18 mouse cellular contexts compared by ENCODE assay signal in genomic region chr16:5184956-5185355, GRCm38 (mm10). TPM values are rescaled to one million over a fixed set of nuclear protein-coding genes. Genes with fewer than 3 reads are reported as not detected.
DNase-seq lines count a peak whose midpoint lies in the region; ATAC-seq and TF ChIP-seq lines count a peak whose summit lies in the region.
"Had no signal": no experiment of that assay in that cellular context is flagged by ENCODE, and none has a peak within 500 bp of the region (broad histone marks: within the 10 kb centered on the region; RNA-seq: fewer than 3 reads in every experiment).

No protein-coding gene starts in this region.

- H3K27me3 ChIP-seq in hindbrain, postnatal 0 days (ENCODE audit: insufficient read depth, low read length): no peaks in the 10 kb centered on the region
- no peaks in the 10 kb centered on the region for H3K27me3 ChIP-seq in hindbrain, embryonic 11.5 days (ENCODE audit: control insufficient read depth, insufficient read depth, low read length)
- no peaks in the 10 kb centered on the region for H3K27me3 ChIP-seq in forebrain, embryonic 15.5 days
- H3K27me3 ChIP-seq: embryonic facial prominence, embryonic 13.5 days had no signal

- H3K4me1 ChIP-seq in hindbrain, postnatal 0 days (ENCODE audit: insufficient read depth, low read length): no peaks in the 10 kb centered on the region
- H3K4me1 ChIP-seq in hindbrain, embryonic 11.5 days (replicated peaks; ENCODE audit: control insufficient read depth, insufficient read depth, low read length): no peaks in the 10 kb centered on the region
- no peaks in the 10 kb centered on the region for H3K4me1 ChIP-seq in forebrain, embryonic 15.5 days
- H3K4me1 ChIP-seq: embryonic facial prominence, embryonic 13.5 days; limb, embryonic 10.5 days had no signal

- ATAC-seq in hindbrain, postnatal 0 days: peak; percentile 57; the same call in 1 of the 2 replicates
- no peak for ATAC-seq in hindbrain, embryonic 11.5 days (ENCODE audit: low FRiP score)
- ATAC-seq in forebrain, embryonic 15.5 days (replicated peaks): no peak
- ATAC-seq: forebrain, embryonic 14.5 days; liver, postnatal 0 days; midbrain, embryonic 16.5 days had no signal

- no peak overlapping the region for H3K9ac ChIP-seq in hindbrain, postnatal 0 days (replicated peaks; ENCODE audit: low read length)
- no peak overlapping the region for H3K9ac ChIP-seq in hindbrain, embryonic 11.5 days (ENCODE audit: low read depth, low read length)
- no peak overlapping the region for H3K9ac ChIP-seq in forebrain, embryonic 15.5 days (replicated peaks)
- H3K9ac ChIP-seq: embryonic facial prominence, embryonic 13.5 days; liver, postnatal 0 days had no signal

- H3K27ac ChIP-seq in hindbrain, postnatal 0 days: no peak overlapping the region
- no peak overlapping the region for H3K27ac ChIP-seq in hindbrain, embryonic 11.5 days (ENCODE audit: low read depth, low read length)
- H3K27ac ChIP-seq in forebrain, embryonic 15.5 days (replicated peaks): no peak overlapping the region
- H3K27ac ChIP-seq: embryonic facial prominence, embryonic 13.5 days; hindbrain, embryonic 10.5 days; limb, embryonic 10.5 days had no signal

- peak; percentile 34 for DNase-seq in adrenal gland, adult 2 months
- no peak for DNase-seq in adrenal gland, postnatal 4 days (ENCODE audit: low spot score in 2 of 2)
- DNase-seq in hindbrain, postnatal 0 days (ENCODE audit: low spot score): peak; percentile 39
- no peak for DNase-seq in hindbrain, embryonic 11.5 days (ENCODE audit: low spot score)
- DNase-seq in cerebellum, adult 9-10 months: peak; percentile 63
- peak; percentile 63 for DNase-seq in skeletal muscle tissue, adult 2 months (ENCODE audit: low read depth, low spot score)
- no peak for DNase-seq in right cerebral cortex, postnatal 10 days (ENCODE audit: low spot score in 2 of 2)
- DNase-seq: liver, postnatal 0 days; lung, postnatal 14 days had no signal

- H3K4me2 ChIP-seq in hindbrain, postnatal 0 days (ENCODE audit: low read depth, low read length): no peak overlapping the region
- no peak overlapping the region for H3K4me2 ChIP-seq in hindbrain, embryonic 11.5 days (replicated peaks; ENCODE audit: low read depth, low read length)
- no peak overlapping the region for H3K4me2 ChIP-seq in forebrain, embryonic 15.5 days (replicated peaks)
- H3K4me2 ChIP-seq: embryonic facial prominence, embryonic 13.5 days had no signal

- TF ChIP-seq CTCF in hindbrain, postnatal 0 days (IDR thresholded peaks at IDR 0.05; ENCODE audit: low read depth): no peak

- no peaks in the 10 kb centered on the region for H3K9me3 ChIP-seq in hindbrain, postnatal 0 days (ENCODE audit: low read length)
- no peaks in the 10 kb centered on the region for H3K9me3 ChIP-seq in hindbrain, embryonic 11.5 days (ENCODE audit: control insufficient read depth, low read length)
- no peaks in the 10 kb centered on the region for H3K9me3 ChIP-seq in forebrain, embryonic 15.5 days
- H3K9me3 ChIP-seq: embryonic facial prominence, embryonic 13.5 days; hindbrain, embryonic 10.5 days; limb, embryonic 10.5 days; megakaryocyte, embryonic 14.5 days had no signal

- no peaks in the 10 kb centered on the region for H3K36me3 ChIP-seq in hindbrain, postnatal 0 days (ENCODE audit: insufficient read depth, low read length)
- no peaks in the 10 kb centered on the region for H3K36me3 ChIP-seq in hindbrain, embryonic 11.5 days (ENCODE audit: control insufficient read depth, insufficient read depth, low read length)
- H3K36me3 ChIP-seq in forebrain, embryonic 15.5 days: no peaks in the 10 kb centered on the region
- H3K36me3 ChIP-seq: embryonic facial prominence, embryonic 13.5 days; hindbrain, embryonic 10.5 days; limb, embryonic 10.5 days had no signal

- 56% methylated on average over 5 of the region's 5 CpGs for WGBS in hindbrain, postnatal 0 days
- 84% methylated on average over 5 of the region's 5 CpGs for WGBS in hindbrain, embryonic 11.5 days
- WGBS in forebrain, embryonic 15.5 days: 86% methylated on average over 5 of the region's 5 CpGs

- H3K4me3 ChIP-seq in hindbrain, postnatal 0 days (ENCODE audit: low read length): no peak overlapping the region
- no peak overlapping the region for H3K4me3 ChIP-seq in hindbrain, embryonic 11.5 days (ENCODE audit: low read depth, low read length)
- H3K4me3 ChIP-seq in forebrain, embryonic 15.5 days: no peak overlapping the region
- H3K4me3 ChIP-seq: embryonic facial prominence, embryonic 13.5 days; hindbrain, embryonic 10.5 days; limb, embryonic 10.5 days; megakaryocyte, embryonic 14.5 days had no signal

RNA-seq across cellular contexts. Expression of gene Nagpa, which starts 18.9 kb away (rescaled TPM):
- total RNA-seq in adrenal gland, adult 2 months (2021): 10 to 100 TPM; 26.0 to 28.7 TPM
- 64.5 and 69.5 TPM in 2 replicates for polyA plus RNA-seq in adrenal gland, adult 2 months (2012; rRNA removed)
- 10 to 100 TPM; 23.0 to 25.2 TPM for total RNA-seq in adrenal gland, postnatal 4 days (2021)
- 8.5 and 10.0 TPM in 2 replicates for total RNA-seq in hindbrain, postnatal 0 days (2014; rRNA removed)
- 7.4 and 8.6 TPM in 2 replicates for polyA plus RNA-seq in hindbrain, postnatal 0 days (2015; fragmentation: Nextera tagmentation; extraction: Ambion mirVana)
- polyA plus RNA-seq in hindbrain, embryonic 11.5 days (2014; fragmentation: Nextera tagmentation; extraction: Ambion mirVana): 9.8 and 10.4 TPM in 2 replicates
- polyA plus RNA-seq in forebrain, embryonic 15.5 days (2015; fragmentation: Nextera tagmentation; extraction: Ambion mirVana): 11.6 and 12.8 TPM in 2 replicates

RNA-seq across cellular contexts. Expression of gene AU021092, which starts 37.1 kb away (rescaled TPM):
- total RNA-seq in adrenal gland, adult 2 months (2021): 10 to 100 TPM; 20.4 to 25.4 TPM
- polyA plus RNA-seq in adrenal gland, adult 2 months (2012; rRNA removed): 24.0 and 26.0 TPM in 2 replicates
- 10 to 100 TPM; 17.6 to 23.8 TPM for total RNA-seq in adrenal gland, postnatal 4 days (2021)
- 16.7 and 18.6 TPM in 2 replicates for total RNA-seq in hindbrain, postnatal 0 days (2014; rRNA removed)
- 8.3 and 9.6 TPM in 2 replicates for polyA plus RNA-seq in hindbrain, postnatal 0 days (2015; fragmentation: Nextera tagmentation; extraction: Ambion mirVana)
- polyA plus RNA-seq in hindbrain, embryonic 11.5 days (2014; fragmentation: Nextera tagmentation; extraction: Ambion mirVana): 5.3 and 7.0 TPM in 2 replicates
- polyA plus RNA-seq in forebrain, embryonic 15.5 days (2015; fragmentation: Nextera tagmentation; extraction: Ambion mirVana): 12.5 and 13.7 TPM in 2 replicates
- total RNA-seq: neutrophil, adult 5-6 weeks had no signal

RNA-seq across cellular contexts. Expression of gene Sec14l5, which starts 38.0 kb away (rescaled TPM):
- total RNA-seq in adrenal gland, adult 2 months (2021): under 1 TPM in 1 of 2 experiments, not detected in 1; 0.07 TPM
- polyA plus RNA-seq in adrenal gland, adult 2 months (2012; rRNA removed): 0.13 and 0.15 TPM in 2 replicates
- under 1 TPM; 0.34 to 0.40 TPM for total RNA-seq in adrenal gland, postnatal 4 days (2021)
- 0.21 and 0.29 TPM in 2 replicates for total RNA-seq in hindbrain, postnatal 0 days (2014; rRNA removed)
- polyA plus RNA-seq in hindbrain, postnatal 0 days (2015; fragmentation: Nextera tagmentation; extraction: Ambion mirVana): 0.09 and 0.18 TPM in 2 replicates
- polyA plus RNA-seq in hindbrain, embryonic 11.5 days (2014; fragmentation: Nextera tagmentation; extraction: Ambion mirVana): 0.54 and 0.62 TPM in 2 replicates
- polyA plus RNA-seq in forebrain, embryonic 15.5 days (2015; fragmentation: Nextera tagmentation; extraction: Ambion mirVana): 0.06 and 0.11 TPM in 2 replicates
- polyA plus RNA-seq: heart, postnatal 0 days; limb, embryonic 10.5 days had no signal

RNA-seq across cellular contexts. Expression of gene Alg1, which starts 48.5 kb away (rescaled TPM):
- total RNA-seq in adrenal gland, adult 2 months (2021): 10 to 100 TPM; 32.5 to 36.2 TPM
- polyA plus RNA-seq in adrenal gland, adult 2 months (2012; rRNA removed): 89.1 and 91.3 TPM in 2 replicates
- 10 to 100 TPM; 36.0 to 38.8 TPM for total RNA-seq in adrenal gland, postnatal 4 days (2021)
- 44.4 and 53.7 TPM in 2 replicates for total RNA-seq in hindbrain, postnatal 0 days (2014; rRNA removed)
- 38.9 and 40.6 TPM in 2 replicates for polyA plus RNA-seq in hindbrain, postnatal 0 days (2015; fragmentation: Nextera tagmentation; extraction: Ambion mirVana)
- 25.5 and 28.1 TPM in 2 replicates for polyA plus RNA-seq in hindbrain, embryonic 11.5 days (2014; fragmentation: Nextera tagmentation; extraction: Ambion mirVana)
- 34.8 and 37.2 TPM in 2 replicates for polyA plus RNA-seq in forebrain, embryonic 15.5 days (2015; fragmentation: Nextera tagmentation; extraction: Ambion mirVana)

RNA-seq across cellular contexts. Expression of gene Ppl, which starts 52.7 kb away (rescaled TPM):
- total RNA-seq in adrenal gland, adult 2 months (2021): 1 to 10 TPM; 2.0 to 6.5 TPM
- polyA plus RNA-seq in adrenal gland, adult 2 months (2012; rRNA removed): 0.59 and 0.66 TPM in 2 replicates
- 1 to 10 TPM; 1.9 to 2.9 TPM for total RNA-seq in adrenal gland, postnatal 4 days (2021)
- total RNA-seq in hindbrain, postnatal 0 days (2014; rRNA removed): 0.07 and 0.16 TPM in 2 replicates
- polyA plus RNA-seq in hindbrain, postnatal 0 days (2015; fragmentation: Nextera tagmentation; extraction: Ambion mirVana): 0.13 and 0.16 TPM in 2 replicates
- 0.81 and 1.2 TPM in 2 replicates for polyA plus RNA-seq in hindbrain, embryonic 11.5 days (2014; fragmentation: Nextera tagmentation; extraction: Ambion mirVana)
- 0.19 TPM in 2 replicates for polyA plus RNA-seq in forebrain, embryonic 15.5 days (2015; fragmentation: Nextera tagmentation; extraction: Ambion mirVana)

Comparison
In these comparisons a context has a peak if more than half of its experiments do, and no peak if none do; other contexts are left out.
1. DNase-seq: peak in adrenal gland, adult 2 months (single experiment), hindbrain, postnatal 0 days (single experiment), cerebellum, adult 9-10 months (single experiment) and skeletal muscle tissue, adult 2 months (single experiment); none in adrenal gland, postnatal 4 days (0 of 2), hindbrain, embryonic 11.5 days (single experiment) and right cerebral cortex, postnatal 10 days (0 of 2).